Mouse (Mus musculus): ENCODE data around the gene Capn8. TPM values are rescaled to one million over a fixed set of nuclear protein-coding genes. Genes with fewer than 3 reads are reported as not detected.

The Capn8 gene
- polyA plus RNA-seq (2017; shearing (Covaris generic)) = not detected

GRCm38 (mm10) chr1:182564408-182565120 lies at the start of gene Capn8:
Gene Capn8, plus strand, starts transcription at chr1:182565007.
- no peak for ATAC-seq

GRCm38 (mm10) chr1:182516758-182517676 lies 47.8 kb upstream of the Capn8 start, which contains the start of gene Capn2:
Gene Capn2, minus strand, starts transcription at chr1:182517608.
- ATAC-seq = peak; percentile 26

GRCm38 (mm10) chr1:182517677-182518011 lies 47.2 kb upstream of the Capn8 start:
- peak; percentile 25 for ATAC-seq

GRCm38 (mm10) chr1:182518143-182518680 lies 46.6 kb upstream of the Capn8 start:
- no peak for ATAC-seq

- no peak for ATAC-seq
Measured at GRCm38 (mm10) chr1:182518811-182519210, 46.0 kb upstream of the Capn8 start.

GRCm38 (mm10) chr1:182519341-182519740 lies 45.5 kb upstream of the Capn8 start:
- ATAC-seq = no peak

- peak; percentile 70 for ATAC-seq
Measured at GRCm38 (mm10) chr1:182520091-182520937, 44.5 kb upstream of the Capn8 start.

- peak; percentile 32 for ATAC-seq
Measured at GRCm38 (mm10) chr1:182520938-182521500, 43.8 kb upstream of the Capn8 start.

GRCm38 (mm10) chr1:182522961-182523360 lies 41.8 kb upstream of the Capn8 start:
- ATAC-seq = no peak

GRCm38 (mm10) chr1:182523692-182524091 lies 41.1 kb upstream of the Capn8 start:
- no peak for ATAC-seq

- ATAC-seq = no peak
Measured at GRCm38 (mm10) chr1:182525601-182526000, 39.2 kb upstream of the Capn8 start.

- ATAC-seq = no peak
Measured at GRCm38 (mm10) chr1:182527261-182527766, 37.5 kb upstream of the Capn8 start.

- ATAC-seq = peak; percentile 87
Measured at GRCm38 (mm10) chr1:182527921-182528858, 36.6 kb upstream of the Capn8 start.

GRCm38 (mm10) chr1:182533583-182533982 lies 31.2 kb upstream of the Capn8 start:
- no peak for ATAC-seq

- no peak for ATAC-seq
Measured at GRCm38 (mm10) chr1:182535080-182535481, 29.7 kb upstream of the Capn8 start.

- peak; percentile 97 for ATAC-seq
Measured at GRCm38 (mm10) chr1:182539023-182539940, 25.5 kb upstream of the Capn8 start.

GRCm38 (mm10) chr1:182542110-182542509 lies 22.7 kb upstream of the Capn8 start:
- ATAC-seq = no peak

GRCm38 (mm10) chr1:182543136-182543535 lies 21.7 kb upstream of the Capn8 start:
- no peak for ATAC-seq

- no peak for ATAC-seq
Measured at GRCm38 (mm10) chr1:182543906-182544305, 20.9 kb upstream of the Capn8 start.

- ATAC-seq = no peak
Measured at GRCm38 (mm10) chr1:182550761-182551160, 14.0 kb upstream of the Capn8 start.

All from inflammation-experienced regulatory T-cells, adult 6 months (primary cell).